Mouse (Mus musculus): ENCODE results near the gene Dolpp1. TPM values are rescaled to one million over a fixed set of nuclear protein-coding genes. Genes with fewer than 3 reads are reported as not detected.

The Dolpp1 gene
- polyA plus RNA-seq, 1 experiment from 2014 or later: 16.6 TPM

GRCm38 (mm10) chr2:30379307-30379706 lies 12.7 kb upstream of the Dolpp1 start:
- peak overlapping the region; percentile 21 for H3K27ac ChIP-seq (replicated peaks)
- no peak overlapping the region for H3K9ac ChIP-seq
- H3K4me1 ChIP-seq (replicated peaks): peaks cover 53% of the 10 kb centered on the region
- H3K36me3 ChIP-seq (replicated peaks): peaks cover 59% of the 10 kb centered on the region
- no peak for ATAC-seq (ENCODE audit: insufficient read depth)
- H3K4me3 ChIP-seq (replicated peaks): no peak overlapping the region
- no peaks in the 10 kb centered on the region for H3K9me3 ChIP-seq (replicated peaks)
- WGBS (ENCODE audit: insufficient replicate concordance): 64% methylated on average over 7 of the region's 7 CpGs
- H3K27me3 ChIP-seq: no peaks in the 10 kb centered on the region
- no peak overlapping the region; the same call in 1 of the 2 replicates for H3K4me2 ChIP-seq

GRCm38 (mm10) chr2:30380564-30381376 lies 11.3 kb upstream of the Dolpp1 start:
- 58% methylated on average over 10 of the region's 10 CpGs for WGBS (ENCODE audit: insufficient replicate concordance)

GRCm38 (mm10) chr2:30381377-30381725 lies 10.7 kb upstream of the Dolpp1 start:
- peak overlapping the region; percentile 16 for H3K4me2 ChIP-seq
- H3K36me3 ChIP-seq (replicated peaks): peaks cover 60% of the 10 kb centered on the region
- 59% methylated on average over 4 of the region's 4 CpGs for WGBS (ENCODE audit: insufficient replicate concordance)
- H3K27me3 ChIP-seq: no peaks in the 10 kb centered on the region
- H3K9me3 ChIP-seq (replicated peaks): no peaks in the 10 kb centered on the region
- ATAC-seq (ENCODE audit: insufficient read depth): peak; percentile 63
- H3K9ac ChIP-seq: no peak overlapping the region
- peaks cover 59% of the 10 kb centered on the region for H3K4me1 ChIP-seq (replicated peaks)
- H3K4me3 ChIP-seq (replicated peaks): no peak overlapping the region
- H3K27ac ChIP-seq (replicated peaks): peak overlapping the region; percentile 59; the same call in 1 of the 2 replicates

More at GRCm38 (mm10) chr2:30380564-30381376, 11.3 kb upstream of the Dolpp1 start:
- Histone ChIP-seq H3K4me1 (replicated peaks) (peaks cover 59% of the 10 kb centered on the region), H3K9ac (no peak overlapping the region), H3K27me3 (no peaks in the 10 kb centered on the region), H3K4me3 (replicated peaks) (no peak overlapping the region), H3K27ac (replicated peaks) (peak overlapping the region; percentile 59; the same call in 1 of the 2 replicates), H3K9me3 (replicated peaks) (no peaks in the 10 kb centered on the region), H3K36me3 (replicated peaks) (peaks cover 61% of the 10 kb centered on the region), H3K4me2 (peak overlapping the region; percentile 36)
- ATAC-seq (ENCODE audit: insufficient read depth): peak; percentile 39; the same call in 1 of the 2 replicates

GRCm38 (mm10) chr2:30384814-30385213 lies 7.2 kb upstream of the Dolpp1 start:
- Histone ChIP-seq H3K27ac (replicated peaks) (no peak overlapping the region), H3K36me3 (replicated peaks) (peaks cover 28% of the 10 kb centered on the region), H3K4me2 (no peak overlapping the region), H3K27me3 (no peaks in the 10 kb centered on the region), H3K9ac (no peak overlapping the region), H3K9me3 (replicated peaks) (no peaks in the 10 kb centered on the region), H3K4me3 (replicated peaks) (no peak overlapping the region), H3K4me1 (replicated peaks) (peaks cover 44% of the 10 kb centered on the region)
- ATAC-seq (ENCODE audit: insufficient read depth): no peak
- 56% methylated on average over 5 of the region's 5 CpGs for WGBS (ENCODE audit: insufficient replicate concordance)

- H3K9me3 ChIP-seq (replicated peaks): no peaks in the 10 kb centered on the region
- no peak overlapping the region for H3K4me2 ChIP-seq
- H3K4me3 ChIP-seq (replicated peaks): no peak overlapping the region
- 68% methylated on average over 4 of the region's 4 CpGs for WGBS (ENCODE audit: insufficient replicate concordance)
- no peak for ATAC-seq (ENCODE audit: insufficient read depth)
- H3K27ac ChIP-seq (replicated peaks): no peak overlapping the region
- H3K9ac ChIP-seq: no peak overlapping the region
- peaks cover 28% of the 10 kb centered on the region for H3K36me3 ChIP-seq (replicated peaks)
- H3K27me3 ChIP-seq: no peaks in the 10 kb centered on the region
- peaks cover 37% of the 10 kb centered on the region for H3K4me1 ChIP-seq (replicated peaks)
Measured at GRCm38 (mm10) chr2:30385591-30385990, 6.5 kb upstream of the Dolpp1 start.

DNA sequence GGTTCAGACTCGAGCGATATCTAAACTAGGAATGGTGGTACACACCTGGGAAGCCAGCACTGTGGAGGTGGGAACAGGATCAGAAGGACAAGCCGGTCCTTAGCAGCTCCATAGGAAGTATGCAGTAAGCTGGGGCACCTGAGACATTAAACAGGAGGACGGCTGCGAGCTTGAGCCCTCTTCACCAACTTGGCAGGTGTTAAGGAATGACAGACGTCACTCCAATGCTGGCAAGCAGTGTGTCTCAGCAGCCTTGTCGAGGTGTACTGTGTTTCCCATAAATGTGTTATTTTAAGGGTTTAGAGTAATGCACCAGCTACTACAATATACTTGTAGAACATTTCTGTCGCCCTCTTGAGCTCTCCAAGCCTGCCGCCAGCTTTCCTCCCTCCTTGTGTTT lies 5.1 kb upstream of the Dolpp1 start:
- Histone ChIP-seq H3K9ac (no peak overlapping the region), H3K27ac (replicated peaks) (no peak overlapping the region), H3K4me2 (no peak overlapping the region), H3K4me3 (replicated peaks) (no peak overlapping the region), H3K9me3 (replicated peaks) (no peaks in the 10 kb centered on the region), H3K27me3 (no peaks in the 10 kb centered on the region), H3K4me1 (replicated peaks) (peaks cover 31% of the 10 kb centered on the region), H3K36me3 (replicated peaks) (peaks cover 21% of the 10 kb centered on the region)
- ATAC-seq (ENCODE audit: insufficient read depth): no peak
- WGBS (ENCODE audit: insufficient replicate concordance): 68% methylated on average over 9 of the region's 9 CpGs

DNA sequence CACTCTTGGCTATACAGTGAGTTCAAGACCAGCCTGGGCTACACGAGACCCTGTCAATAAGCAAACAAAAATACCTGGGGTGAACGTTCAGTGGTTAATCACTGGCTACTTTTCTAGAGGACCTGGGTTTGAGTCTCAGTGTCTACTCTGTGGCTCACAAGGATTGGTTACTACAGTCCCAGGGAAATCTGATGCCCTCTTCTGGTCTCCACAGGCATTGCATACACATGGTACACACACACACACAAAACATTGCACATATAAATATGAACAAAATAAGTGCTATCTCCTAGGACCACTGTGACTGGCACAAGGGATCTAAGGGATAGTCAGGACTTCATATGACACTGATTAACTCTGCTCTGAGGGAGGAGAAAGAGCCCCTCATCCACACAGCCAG lies 3.1 kb upstream of the Dolpp1 start:
- no peak for ATAC-seq (ENCODE audit: insufficient read depth)
- no peaks in the 10 kb centered on the region for H3K9me3 ChIP-seq (replicated peaks)
- 69% methylated on average over 2 of the region's 2 CpGs for WGBS (ENCODE audit: insufficient replicate concordance)

DNA sequence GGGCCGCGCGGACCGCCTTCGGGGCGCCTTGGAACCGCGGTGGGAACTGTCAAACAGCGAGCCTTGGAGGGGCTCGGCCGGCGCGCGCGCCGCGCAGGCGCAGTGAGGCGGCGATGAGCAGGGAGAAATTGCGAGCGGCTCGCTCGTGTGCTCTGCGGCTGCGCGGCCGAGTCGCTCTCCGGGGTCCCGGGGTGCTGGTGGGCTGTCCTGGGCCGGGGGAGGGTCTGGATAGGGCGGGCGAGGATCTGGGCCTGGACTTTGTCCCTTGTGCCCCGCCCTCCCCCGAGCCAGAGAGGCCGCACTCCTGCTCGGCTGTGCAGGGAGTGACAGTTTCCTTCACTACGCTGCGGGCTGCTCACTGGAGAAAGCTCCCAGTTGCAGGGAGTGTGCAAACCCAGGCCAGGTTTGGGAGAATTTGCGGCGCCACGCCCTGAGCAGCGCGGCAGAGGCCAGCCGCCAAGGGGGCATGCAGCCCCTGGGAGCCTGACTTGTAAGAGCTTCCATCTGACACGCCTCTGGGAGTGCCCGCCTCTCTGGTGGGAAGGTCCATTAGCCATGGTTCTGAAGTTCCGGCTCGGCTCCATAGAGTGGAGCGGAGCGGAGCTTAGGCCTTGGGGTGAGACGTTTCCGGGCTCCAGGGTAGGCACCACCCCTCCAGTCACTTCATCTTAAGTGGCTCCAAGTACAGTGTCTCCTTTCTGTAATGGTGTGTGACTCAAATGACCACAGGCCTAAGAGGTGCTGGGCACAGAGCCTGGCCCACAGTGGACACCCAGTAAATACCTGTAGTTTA lies 719 bp downstream of the Dolpp1 start:
- H3K4me3 ChIP-seq (replicated peaks): peak overlapping the region; percentile 93
- peaks cover 26% of the 10 kb centered on the region for H3K36me3 ChIP-seq (replicated peaks)
- peak overlapping the region; percentile 80 for H3K9ac ChIP-seq
- peaks cover 33% of the 10 kb centered on the region for H3K4me1 ChIP-seq (replicated peaks)
- peak; percentile 63 for ATAC-seq (ENCODE audit: insufficient read depth)
- no peaks in the 10 kb centered on the region for H3K9me3 ChIP-seq (replicated peaks)
- peak overlapping the region; percentile 89 for H3K27ac ChIP-seq (replicated peaks)
- peak overlapping the region; percentile 99 for H3K4me2 ChIP-seq
- H3K27me3 ChIP-seq: no peaks in the 10 kb centered on the region
- 2% methylated on average over 54 of the region's 54 CpGs for WGBS (ENCODE audit: insufficient replicate concordance)

More for the DNA sequence above, 3.1 kb upstream of the Dolpp1 start:
- Histone ChIP-seq H3K4me3 (replicated peaks) (no peak overlapping the region), H3K9ac (no peak overlapping the region), H3K4me2 (no peak overlapping the region), H3K36me3 (replicated peaks) (0 out of 2 replicates have a peak, but pooled peaks cover 5% of the 10 kb centered on the region), H3K27ac (replicated peaks) (no peak overlapping the region), H3K4me1 (replicated peaks) (peaks cover 29% of the 10 kb centered on the region), H3K27me3 (no peaks in the 10 kb centered on the region)

- WGBS (ENCODE audit: insufficient replicate concordance): 39% methylated on average over 1 of the region's 1 CpGs
- no peaks in the 10 kb centered on the region for H3K9me3 ChIP-seq (replicated peaks)
- ATAC-seq (ENCODE audit: insufficient read depth): no peak
- peak overlapping the region; percentile 99 for H3K4me2 ChIP-seq
- H3K9ac ChIP-seq: peak overlapping the region; percentile 80
- H3K36me3 ChIP-seq (replicated peaks): peaks cover 31% of the 10 kb centered on the region
- peaks cover 33% of the 10 kb centered on the region for H3K4me1 ChIP-seq (replicated peaks)
- peak overlapping the region; percentile 93 for H3K4me3 ChIP-seq (replicated peaks)
- peak overlapping the region; percentile 89 for H3K27ac ChIP-seq (replicated peaks)
- H3K27me3 ChIP-seq: no peaks in the 10 kb centered on the region
Measured at GRCm38 (mm10) chr2:30393370-30393656, 1.3 kb downstream of the Dolpp1 start.

DNA sequence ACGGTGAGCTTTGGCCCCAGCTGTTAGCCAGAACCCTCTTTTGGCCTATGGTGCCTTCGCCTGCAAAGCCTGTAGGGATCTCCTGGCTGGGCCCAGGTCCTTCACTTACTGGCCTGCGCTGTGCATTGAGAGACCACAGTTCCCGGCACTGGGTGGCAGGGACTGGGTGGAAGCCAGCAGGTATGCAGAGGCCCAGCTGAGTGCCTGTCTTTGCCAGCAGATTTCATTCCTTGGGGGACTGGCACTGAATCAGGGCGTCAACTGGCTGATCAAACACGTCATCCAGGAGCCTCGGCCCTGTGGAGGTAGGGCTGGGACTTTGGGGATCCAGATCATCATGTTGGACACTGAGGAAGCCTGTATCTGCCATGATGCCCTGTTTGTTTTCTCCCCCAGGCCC lies 3.7 kb downstream of the Dolpp1 start:
- Histone ChIP-seq H3K36me3 (replicated peaks) (peaks cover 56% of the 10 kb centered on the region), H3K4me2 (no peak overlapping the region), H3K9ac (no peak overlapping the region), H3K27ac (replicated peaks) (no peak overlapping the region), H3K4me3 (replicated peaks) (no peak overlapping the region), H3K9me3 (replicated peaks) (no peaks in the 10 kb centered on the region), H3K27me3 (no peaks in the 10 kb centered on the region), H3K4me1 (replicated peaks) (peaks cover 33% of the 10 kb centered on the region)
- ATAC-seq (ENCODE audit: insufficient read depth): no peak
- 75% methylated on average over 7 of the region's 7 CpGs for WGBS (ENCODE audit: insufficient replicate concordance)

DNA sequence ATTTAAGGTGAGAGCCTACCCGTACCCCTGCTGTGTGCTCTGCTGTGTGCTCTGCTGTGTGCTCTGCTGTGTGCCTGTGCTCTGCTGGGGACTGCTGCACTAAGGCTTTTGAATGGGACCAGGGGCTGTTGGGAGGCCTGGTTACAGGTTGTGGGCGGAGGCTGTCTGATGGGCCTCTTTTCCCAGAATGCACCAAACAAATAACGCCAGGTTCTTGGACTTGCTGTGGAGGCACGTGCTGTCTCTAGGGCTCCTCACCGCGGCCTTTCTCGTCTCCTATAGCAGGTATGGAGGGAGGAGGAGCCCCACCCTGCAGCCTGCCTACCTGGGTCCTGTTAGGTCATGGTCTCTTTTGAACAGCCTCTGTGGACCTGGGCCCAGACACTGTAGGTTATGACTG lies 4.2 kb downstream of the Dolpp1 start:
- H3K4me2 ChIP-seq: no peak overlapping the region
- peaks cover 32% of the 10 kb centered on the region for H3K4me1 ChIP-seq (replicated peaks)
- no peak overlapping the region for H3K27ac ChIP-seq (replicated peaks)
- no peaks in the 10 kb centered on the region for H3K27me3 ChIP-seq
- ATAC-seq (ENCODE audit: insufficient read depth): no peak
- peaks cover 61% of the 10 kb centered on the region for H3K36me3 ChIP-seq (replicated peaks)
- no peak overlapping the region for H3K9ac ChIP-seq
- 74% methylated on average over 7 of the region's 7 CpGs for WGBS (ENCODE audit: insufficient replicate concordance)
- H3K9me3 ChIP-seq (replicated peaks): no peaks in the 10 kb centered on the region
- H3K4me3 ChIP-seq (replicated peaks): no peak overlapping the region
